Mouse (Mus musculus) lung, postnatal 10 days (tissue): ENCODE results near the gene Mrpl53.

Experiments
- DNase-seq: peaks from one replicate; pipeline ENCODE4 v3.0.0; 2021

Mrpl53 gene

DNA sequence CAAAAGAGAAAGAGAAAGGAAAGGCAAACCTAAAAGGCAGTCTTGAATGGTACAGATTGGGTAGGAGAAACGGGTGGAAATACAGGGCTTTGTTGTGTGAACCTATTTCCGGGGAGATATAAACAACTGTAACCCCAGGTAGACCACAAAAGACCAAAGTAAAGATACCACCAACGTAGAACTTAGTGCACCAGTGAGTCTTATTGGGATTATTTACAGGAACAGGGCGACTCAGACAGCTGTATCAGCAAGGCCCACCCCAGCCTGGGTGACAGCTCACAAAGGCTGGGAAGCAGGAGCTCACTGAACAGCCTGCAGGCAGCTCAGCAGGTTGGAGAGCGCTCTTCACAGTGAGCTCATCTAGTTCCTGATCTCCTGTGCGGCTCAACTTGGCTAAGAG, 12.9 kb upstream of the Mrpl53 start:
- no peak for DNase-seq

DNA sequence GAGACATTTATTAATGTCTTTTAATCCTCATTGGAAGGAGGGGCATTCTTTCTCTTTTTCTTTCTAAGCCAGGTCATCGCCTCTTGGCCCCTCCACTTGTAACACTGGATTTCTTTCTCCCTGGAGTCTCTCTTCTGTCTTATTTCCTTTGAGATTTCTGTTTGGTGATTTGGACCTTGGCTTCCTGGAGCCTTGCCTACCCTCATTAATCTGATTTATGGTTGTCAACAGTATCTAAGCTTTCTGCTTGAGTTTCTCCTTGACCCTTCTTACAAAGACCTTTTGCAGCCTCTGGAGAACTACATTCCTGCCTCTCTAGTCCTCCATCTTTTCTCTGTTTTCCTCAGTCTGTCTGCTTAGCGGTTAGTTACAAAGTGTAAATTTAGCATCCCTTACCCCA, 10.4 kb upstream of the Mrpl53 start:
- no peak for DNase-seq

DNA sequence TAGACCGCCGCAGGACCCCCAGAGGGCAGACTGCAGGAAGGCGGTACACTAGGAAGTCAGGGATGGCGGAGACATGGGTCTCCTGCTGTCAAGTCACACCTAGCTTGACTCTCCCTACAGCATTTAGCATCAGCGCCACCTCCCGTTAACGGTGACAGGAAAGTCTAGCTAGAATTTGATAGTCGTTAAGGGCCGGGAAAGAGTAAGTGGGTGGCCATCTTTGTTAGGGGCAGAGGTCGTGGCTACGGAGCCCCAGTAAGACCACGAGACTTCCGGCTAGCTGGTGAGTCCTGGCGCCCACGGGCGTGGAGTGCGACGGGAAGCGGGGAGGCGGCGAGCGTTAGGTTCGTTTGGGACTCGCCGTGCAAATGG, 7.5 kb upstream of the Mrpl53 start, which contains the start of the genes Ccdc142 and Gm42688:
Ccdc142 (plus strand) TSS at position 286 of the 372 bp plus-strand sequence.
Gm42688 (plus strand) TSS at position 302 of the 372 bp plus-strand sequence.
- DNase-seq: peak; percentile 95

DNA sequence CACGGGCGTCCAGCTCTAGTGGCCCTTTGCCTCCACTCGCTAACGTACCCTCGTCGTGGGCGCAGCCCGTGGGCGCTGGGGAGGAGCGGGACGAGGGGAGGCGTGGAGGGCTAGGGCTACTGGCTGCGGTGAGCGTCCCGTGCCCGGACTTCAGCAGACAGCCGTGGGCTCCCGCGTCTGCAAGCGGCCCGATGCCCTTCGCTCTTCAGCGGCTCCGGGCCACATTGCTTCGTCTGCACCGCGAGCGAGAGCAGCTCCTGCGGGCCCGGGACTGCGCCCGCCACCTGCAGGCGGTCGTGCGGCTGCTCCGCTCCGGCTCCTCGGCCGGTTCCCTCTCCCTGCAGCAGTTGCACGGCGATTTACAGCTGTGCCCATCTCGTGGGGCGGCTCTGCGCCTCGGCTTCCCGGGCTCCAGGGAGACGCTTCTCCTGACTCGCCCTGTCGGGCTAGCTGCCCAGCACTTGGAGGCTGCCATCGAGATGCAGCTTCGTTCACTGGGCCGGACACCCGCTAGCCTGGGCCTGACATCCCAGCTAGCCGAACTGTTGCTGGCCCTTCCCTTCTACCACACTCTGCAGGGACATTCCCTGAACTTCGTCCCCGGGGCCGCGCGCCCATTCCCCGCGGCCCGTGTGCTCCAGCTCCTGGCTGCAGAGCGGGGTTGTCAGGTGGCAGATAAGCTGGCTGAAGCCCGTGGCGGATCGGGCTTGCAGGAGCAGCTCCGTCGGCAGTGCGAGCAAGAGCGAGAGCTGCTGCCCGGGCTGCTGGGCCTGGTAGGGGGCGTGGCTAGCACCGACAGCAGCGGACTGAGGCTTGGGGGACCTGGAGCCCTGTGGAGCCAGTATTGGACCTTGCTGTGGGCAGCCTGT, 6.9 kb upstream of the Mrpl53 start:
- peak; percentile 72 for DNase-seq

DNA sequence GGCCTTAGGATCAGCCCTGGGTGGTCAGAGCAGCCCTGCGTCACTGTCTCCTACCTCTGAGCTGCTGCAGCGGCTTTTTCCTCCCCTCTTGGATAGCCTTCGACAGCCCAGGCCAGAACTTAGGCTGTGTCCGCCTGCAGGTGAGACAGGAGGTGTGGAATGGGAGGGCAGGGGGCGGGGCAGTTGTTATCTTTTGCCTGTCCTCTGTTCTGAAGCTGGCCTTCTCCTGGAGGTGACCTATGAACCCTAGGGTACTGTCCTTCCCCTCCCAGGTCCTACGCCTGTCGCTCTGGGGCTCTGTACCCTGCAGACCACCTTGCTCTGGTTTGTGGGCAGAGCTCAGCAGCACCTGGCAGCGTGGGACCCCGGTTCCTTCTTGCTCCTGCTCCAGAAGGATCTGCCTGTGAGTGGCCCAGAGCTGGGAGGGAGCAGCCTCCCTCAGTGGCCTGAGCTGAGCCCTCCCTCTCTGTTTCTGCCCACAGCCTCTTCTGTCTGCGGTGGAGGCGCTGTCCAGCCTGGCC, 5.7 kb upstream of the Mrpl53 start:
- no peak for DNase-seq

DNA sequence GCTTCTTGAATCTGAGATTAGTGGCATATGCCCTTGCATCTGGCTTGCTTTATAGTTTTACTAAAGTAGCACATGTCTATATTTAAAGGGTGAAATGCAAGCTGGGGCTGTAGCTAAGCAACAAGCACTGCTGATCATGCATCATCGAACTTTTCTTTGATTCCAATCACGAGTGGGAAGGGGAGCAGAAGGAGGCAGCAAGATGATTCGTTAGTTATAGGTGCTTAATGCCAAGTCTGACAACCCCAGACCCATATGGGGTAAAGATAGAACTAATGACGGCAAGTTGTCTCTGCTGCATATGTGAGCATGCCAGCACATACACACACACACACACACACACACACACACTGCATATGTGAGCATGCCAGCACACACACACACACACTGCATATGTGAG, 4.7 kb upstream of the Mrpl53 start:
- no peak for DNase-seq

DNA sequence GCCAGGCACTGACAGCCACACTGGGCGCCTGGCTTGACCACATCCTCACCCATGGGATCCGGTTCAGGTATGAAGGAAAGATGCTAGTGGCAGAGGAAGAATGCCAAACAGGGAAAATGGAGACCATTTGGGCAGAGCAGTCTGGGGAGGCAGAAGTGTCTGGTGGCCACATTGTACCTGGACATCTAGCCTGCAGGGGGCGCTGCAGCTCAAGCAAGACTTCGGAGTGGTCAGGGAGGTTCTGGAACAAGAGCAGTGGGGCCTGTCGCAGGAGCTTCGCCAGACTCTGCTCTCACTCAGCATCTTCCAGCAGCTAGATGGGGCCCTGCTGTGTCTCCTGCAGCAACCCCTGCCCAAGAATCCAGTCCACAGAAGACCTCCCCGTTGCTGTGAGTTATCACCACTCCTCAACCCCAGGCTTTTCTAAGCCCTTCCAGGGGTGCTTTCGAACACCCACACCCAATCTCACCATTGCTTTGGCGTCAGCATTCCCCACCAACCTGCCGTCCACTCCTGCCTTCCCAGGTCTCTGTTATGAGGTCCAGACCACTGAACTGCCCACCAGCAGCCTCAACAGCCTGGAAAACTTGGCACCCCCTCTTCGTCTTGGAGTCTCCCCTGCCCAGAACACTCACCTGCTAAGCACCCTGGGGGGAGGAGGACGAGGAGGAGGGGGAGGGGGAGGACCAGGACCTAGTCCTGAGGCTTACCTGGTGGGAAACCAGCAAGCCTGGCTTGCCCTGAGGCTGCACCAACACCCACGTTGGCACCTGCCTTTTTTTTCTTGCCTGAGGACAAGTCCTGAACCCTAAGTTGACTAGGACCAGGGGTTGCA, 1.1 kb upstream of the Mrpl53 start:
- peak; percentile 88 for DNase-seq

DNA sequence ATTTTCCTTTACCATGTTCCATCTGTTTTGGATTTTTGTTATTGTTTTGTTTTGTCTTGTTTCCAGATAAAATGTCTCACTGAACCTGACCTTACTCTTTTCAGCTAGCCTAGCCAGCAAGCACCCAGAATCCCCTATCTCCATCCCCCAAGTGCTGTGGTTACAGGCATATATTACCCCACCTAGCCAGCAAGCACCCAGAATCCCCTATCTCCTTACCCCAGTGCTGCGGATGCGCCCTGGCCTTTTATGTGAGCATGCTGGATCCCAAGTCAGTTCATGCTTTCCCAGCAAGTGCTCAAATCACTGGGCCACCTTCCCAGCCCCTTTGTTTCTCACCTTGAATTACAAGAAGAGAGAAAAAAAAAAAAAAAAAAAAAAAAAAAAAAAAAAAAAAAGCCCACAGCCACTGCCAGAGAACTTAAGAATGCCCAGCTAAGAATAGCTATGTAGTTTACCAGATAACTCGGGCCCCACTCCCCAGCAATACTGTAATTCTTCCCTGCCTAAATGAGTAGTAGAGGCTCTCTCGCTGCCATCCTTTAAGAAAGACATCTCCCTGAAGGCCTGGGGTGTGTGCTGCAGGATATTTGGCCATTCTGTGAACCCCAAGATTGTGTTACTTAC, 2.8 kb downstream of the Mrpl53 start:
- no peak for DNase-seq

DNA sequence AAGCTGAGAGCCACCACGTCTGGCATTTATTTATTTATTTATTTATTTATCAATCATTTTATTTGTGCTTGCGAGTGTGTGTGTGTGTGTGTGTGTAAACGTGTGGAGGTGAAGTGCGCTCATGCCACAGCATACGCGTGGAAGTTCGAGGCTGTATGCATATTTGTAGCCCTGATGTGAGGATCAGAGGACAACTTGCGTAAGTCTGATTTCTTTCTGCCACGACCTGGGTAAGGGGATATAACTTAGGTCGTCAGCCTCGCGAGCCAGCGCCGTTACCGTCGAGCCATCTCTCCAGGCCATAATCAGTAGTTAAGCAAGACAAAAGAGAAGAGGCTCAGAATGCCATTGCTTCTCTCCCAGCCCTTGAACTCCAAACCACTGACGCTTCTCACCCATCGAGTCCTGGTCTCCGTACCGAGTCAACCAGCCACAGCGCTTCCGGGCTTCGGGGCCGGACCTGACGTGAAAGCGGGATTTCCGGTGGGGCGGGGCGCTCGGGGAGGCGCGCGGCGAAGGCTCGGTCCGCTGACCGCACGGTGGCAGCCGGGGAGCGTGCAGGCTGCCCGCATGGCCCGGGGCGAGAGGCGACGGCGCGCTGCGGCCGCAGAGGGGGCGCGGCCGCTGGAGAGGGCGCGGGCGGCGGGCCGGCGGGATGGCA, 6.3 kb downstream of the Mrpl53 start, which contains the start of gene Mogs:
Mogs (plus strand) TSS at position 486 of the 661 bp plus-strand sequence.
- DNase-seq: peak; percentile 97

DNA sequence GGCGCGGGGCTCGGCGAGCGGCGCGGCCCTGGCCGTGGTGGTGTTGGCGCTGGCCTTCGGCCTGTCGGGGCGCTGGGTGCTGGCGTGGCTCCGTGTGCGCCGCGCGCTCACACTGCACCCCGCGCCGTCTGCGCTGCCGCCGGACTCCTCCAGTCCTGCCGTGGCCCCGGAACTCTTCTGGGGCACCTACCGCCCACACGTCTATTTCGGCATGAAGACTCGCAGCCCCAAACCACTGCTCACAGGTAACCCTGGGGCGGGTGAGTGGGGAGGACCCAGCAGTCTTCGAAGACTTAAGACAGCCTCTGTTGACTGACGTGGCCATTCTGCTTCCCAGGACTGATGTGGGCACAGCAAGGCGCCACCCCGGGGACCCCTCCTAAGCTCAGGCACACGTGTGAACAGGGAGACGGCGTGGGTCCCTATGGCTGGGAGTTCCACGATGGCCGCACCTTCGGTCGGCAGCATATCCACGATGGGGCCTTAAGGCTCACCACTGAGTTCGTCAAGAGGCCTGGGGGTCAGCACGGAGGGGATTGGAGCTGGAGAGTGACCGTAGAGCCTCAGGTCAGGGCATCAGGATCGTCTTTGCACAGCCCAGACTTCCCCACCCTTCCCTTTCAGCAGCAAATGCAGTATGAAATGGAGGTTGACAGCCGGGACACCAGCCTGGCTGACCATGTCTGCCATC, 7.0 kb downstream of the Mrpl53 start:
- no peak for DNase-seq

DNA sequence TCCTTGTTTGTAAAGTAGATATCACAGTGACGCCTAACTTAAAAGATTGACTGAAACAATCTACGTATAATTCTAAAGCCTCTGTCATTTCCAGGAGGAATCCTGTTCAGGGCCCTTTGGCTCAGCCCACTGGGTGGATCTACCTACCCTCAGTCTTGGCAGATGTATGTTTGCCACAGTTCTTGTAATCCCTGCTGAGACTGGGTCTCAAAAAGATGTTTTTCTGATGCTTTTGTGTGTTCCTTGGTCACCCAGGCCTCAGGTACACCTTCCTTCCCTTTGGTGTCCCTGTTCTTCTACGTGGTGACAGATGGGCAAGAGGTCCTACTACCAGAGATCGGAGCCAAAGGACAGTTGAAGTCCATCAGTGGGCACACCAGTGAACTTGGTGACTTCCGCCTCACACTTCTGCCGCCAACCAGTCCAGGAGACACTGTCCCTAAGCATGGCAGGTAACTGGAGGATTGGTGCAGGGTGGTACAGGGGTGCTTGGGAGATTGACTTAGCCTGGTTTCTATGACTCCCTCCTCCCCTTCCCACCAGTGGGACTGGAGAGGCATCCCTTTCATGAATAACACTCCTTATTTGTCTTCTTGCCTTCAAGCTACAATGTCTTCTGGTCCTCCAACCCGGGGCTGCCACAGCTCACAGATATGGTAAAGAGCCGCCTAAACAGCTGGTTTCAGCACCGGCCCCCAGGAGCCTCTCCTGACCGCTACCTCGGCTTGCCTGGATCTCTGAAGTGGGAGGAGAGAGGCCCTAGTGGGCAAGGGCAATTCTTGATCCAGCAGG, 7.7 kb downstream of the Mrpl53 start:
- DNase-seq: no peak

DNA sequence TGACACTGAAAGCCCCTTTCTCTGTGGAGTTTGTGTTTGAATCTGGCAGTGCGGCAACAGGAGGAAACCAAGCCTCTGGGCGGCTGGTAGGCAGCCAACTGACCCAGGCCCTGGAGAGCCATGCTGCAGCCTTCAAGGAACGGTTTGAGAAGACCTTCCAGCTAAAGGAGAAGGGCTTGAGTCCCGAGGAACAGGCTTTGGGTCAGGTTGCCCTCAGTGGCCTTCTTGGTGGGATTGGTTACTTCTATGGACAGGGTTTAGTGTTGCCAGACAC, 8.3 kb downstream of the Mrpl53 start:
- DNase-seq: no peak

DNA sequence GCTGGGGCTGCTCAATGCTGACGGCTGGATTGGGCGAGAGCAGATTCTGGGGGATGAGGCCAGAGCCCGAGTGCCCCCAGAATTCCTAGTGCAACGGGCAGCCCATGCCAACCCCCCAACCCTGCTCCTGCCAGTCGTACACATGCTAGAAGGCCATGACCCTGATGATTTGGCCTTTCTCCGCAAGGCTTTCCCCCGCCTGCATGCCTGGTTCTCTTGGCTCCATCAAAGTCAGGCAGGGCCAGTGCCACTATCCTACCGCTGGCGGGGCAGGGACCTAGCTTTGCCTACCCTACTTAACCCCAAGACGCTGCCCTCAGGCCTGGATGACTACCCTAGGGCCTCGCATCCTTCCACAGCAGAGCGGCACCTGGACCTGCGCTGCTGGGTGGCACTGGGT, 8.8 kb downstream of the Mrpl53 start:
- no peak for DNase-seq

DNA sequence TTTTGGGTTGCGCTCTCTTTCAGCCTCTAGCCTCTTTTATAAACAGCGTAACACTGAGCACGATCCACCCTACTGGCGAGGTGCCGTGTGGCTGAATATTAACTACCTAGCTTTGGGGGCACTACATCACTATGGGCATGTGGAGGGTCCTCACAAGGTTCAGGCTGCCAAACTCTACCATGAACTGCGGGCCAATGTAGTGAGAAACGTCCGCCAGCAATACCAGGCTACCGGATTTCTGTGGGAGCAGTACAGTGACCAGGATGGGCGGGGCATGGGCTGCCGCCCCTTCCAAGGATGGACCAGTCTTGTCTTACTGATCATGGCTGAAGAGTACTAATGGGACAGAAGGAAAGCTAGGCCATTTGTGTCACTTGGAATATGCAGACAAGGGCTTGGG, 9.5 kb downstream of the Mrpl53 start:
- DNase-seq: no peak

DNA sequence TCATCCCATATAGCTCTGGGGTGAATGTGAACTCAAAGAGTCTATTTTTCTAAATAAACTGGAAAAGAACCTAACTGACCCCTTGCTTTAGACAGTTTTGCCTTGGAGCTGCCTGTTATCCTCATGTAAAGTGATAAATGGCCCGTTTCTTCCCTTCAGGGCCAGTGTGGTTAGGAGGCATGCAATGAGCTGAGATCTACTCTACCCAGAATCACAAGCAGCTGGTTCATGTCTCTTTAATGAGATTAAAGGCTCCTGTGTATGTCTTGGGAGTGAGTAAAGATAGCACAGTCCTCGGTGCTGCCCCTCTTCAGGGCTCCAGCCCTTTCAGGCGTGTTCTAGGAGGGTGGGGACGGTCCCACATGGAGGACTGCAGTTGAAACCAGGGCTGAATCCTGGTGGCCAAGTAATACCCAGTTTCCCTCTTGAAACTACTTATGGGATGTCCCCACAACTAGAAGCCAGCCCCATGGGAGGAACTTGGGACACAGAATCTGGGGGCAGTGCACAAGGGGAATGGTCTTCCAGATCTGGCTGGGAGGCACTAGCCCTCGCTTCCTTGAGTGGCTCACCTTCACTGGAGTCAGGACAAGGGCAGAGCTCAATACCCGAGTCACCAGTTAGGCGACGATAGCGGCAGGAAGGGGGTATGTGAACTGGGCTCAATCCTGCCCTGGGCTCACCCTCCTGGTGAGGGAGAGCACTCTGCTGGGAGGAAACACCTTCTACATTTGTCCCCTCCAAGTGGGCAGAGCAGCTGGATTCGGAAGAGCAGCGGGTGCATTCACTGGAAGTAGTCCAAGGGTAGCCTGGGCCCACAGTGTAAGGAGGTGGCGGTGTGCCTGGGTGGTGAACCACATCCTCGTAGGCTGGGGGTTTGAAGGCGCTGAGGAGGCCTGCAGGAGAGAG, 10.2 kb downstream of the Mrpl53 start:
- no peak for DNase-seq

DNA sequence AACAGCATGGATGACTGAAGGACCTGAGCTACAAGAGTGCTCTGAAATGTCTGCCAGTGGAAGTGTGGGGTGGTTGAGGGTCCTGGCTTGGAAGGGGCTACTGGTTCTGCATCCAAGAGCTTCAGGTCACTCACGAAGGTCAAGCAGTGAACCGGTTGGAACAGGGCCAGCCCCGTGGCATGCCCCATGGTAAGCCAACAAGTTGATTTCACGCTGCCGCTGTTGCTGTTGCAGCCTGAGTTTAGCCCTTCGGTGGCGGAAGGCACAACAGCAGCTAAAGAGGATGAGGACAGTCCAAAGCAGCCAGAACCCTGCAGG, 10.9 kb downstream of the Mrpl53 start:
- DNase-seq: no peak

DNA sequence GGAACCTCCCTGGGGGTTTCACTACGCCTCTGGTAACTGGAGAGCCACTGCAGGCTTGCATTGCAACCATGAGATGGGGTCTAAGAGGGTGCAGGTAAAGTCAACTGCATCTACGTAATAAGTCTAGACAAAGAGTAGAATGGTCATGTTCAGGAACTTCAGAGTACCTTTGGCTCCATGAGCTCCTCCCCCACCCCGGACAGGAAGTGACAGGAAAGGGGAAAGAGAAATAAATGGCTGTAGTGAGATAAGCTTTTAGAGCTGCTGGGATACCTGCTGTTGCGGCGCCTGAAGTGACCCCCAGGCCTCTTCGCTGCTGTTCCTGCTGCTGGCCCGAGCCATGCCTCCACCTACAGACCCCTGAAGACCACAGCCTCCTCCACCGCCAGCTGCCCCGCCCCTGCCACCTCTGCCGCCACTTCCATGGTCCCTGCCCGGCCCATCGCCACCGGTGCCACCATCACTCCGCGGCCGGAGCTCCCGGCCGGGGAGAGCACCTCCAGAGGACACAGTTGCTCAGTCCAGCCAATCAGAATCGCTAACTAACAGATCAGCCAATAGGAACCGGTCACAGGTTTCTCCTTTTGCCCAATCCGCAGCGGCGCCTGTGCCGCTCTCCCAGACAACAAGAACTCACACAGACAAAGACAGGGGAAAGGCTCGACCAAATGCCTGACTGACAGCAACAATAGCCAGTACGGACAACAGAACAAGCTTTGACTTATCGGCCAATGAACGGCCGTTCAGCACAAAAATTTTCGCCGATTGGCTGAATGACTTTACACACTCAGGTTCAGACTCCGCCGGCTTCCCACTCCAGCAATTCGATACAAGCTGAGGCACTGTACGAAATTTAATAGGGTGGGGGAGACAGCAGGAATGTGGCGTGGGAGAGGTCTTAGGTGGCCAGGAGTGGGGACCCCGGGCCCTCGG, 12.4 kb downstream of the Mrpl53 start, which contains the start of gene Wbp1:
Wbp1 (minus strand) TSS at position 630 of the 933 bp plus-strand sequence.
- DNase-seq: peak; percentile 98

DNA sequence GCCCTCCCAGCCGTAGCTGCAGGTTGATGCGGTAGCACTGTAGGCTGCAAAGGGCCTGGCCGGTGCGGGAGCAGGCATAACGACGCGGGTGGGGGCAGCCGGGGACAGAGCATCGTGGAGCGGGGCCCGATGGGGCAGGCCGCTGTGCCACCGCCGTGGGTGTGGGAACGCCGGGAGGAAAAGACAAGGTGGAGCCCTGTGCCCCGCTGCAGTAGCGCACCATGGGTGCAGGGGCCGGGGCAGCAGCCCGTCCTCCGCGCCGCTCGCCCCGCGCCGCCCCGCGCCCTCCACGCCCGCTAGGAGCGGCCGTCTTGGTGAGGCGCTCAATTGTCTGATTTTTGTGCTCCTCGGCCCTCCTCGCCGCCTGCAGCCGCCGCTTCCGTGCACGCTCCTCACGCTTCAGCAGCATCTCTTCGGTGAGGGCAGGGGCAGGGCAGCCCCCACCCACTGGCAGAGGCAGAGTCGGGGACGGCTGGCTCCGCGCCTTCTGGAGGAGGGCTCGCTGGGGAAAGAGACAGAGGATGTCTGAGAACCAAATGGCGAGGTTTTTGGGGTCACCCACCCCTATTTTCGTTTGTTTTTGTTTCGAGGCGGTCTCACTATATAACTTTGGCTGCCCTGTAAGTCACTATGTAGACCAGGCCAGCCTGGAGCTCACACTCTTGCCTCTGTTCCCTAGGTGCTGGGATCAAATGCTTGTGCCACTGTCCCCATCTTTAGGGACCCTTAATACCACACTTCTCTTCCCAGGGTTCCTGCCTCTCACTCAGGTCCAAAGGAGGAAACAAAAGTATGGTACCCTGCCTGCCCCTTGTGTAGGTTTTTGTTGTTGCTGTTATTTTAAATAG, 13.2 kb downstream of the Mrpl53 start:
- DNase-seq: peak; percentile 40
